Comparison of ENCODE assay signal across 8 mouse cellular contexts in the genomic region with DNA sequence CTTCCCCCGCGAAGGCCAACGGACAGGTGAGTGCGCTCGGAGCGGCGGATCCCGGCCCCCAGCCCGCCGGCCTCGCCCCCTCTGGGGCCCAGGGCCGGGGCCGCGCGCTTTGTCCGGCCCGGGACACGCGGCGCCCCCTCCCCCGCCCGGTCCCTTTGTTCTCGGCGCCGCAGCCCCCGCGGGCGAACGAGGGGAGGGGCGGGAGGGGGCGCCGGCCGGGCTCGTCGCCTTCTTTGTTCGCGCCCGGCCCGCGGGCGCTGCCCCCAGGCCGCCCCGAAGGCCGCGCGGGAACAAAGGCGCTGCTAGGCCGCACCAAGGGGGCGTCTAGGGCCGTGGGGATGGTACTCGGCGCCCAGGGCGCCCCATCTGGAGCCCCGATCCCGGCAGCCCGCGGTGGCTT. TPM values are rescaled to one million over a fixed set of nuclear protein-coding genes. Genes with fewer than 3 reads are reported as not detected.
DNase-seq lines count a peak whose midpoint lies in the region; ATAC-seq and TF ChIP-seq lines count a peak whose summit lies in the region.
"Had no signal": no experiment of that assay in that cellular context is flagged by ENCODE, and none has a peak within 500 bp of the region (broad histone marks: within the 10 kb centered on the region; RNA-seq: fewer than 3 reads in every experiment).

No protein-coding gene starts in this region.

- DNase-seq in liver, adult 2 months (ENCODE audit: extremely low read depth, low read depth, low spot score), result no peak
- DNase-seq in liver, result no peak
- DNase-seq in embryonic facial prominence, embryonic 11.5 days (ENCODE audit: low spot score), result peak; percentile 41
- DNase-seq in cerebellum, adult 18-20 months, result no peak
- DNase-seq in urinary bladder, postnatal 25 days (ENCODE audit: low spot score), result no peak

- H3K4me1 ChIP-seq in liver, adult 2 months (ENCODE audit: control insufficient read depth, insufficient read depth, low read length), result no peaks in the 10 kb centered on the region
- no peaks in the 10 kb centered on the region; the same call in 1 of the 2 replicates for H3K4me1 ChIP-seq in embryonic facial prominence, embryonic 11.5 days (ENCODE audit: control insufficient read depth, insufficient read depth, low read length)
- H3K4me1 ChIP-seq in hindbrain, embryonic 16.5 days (ENCODE audit: control insufficient read depth, insufficient read depth, low read depth, low read length), result peaks cover 23% of the 10 kb centered on the region
- peaks cover 52% of the 10 kb centered on the region for H3K4me1 ChIP-seq in neural tube, embryonic 12.5 days

- peak overlapping the region; percentile 90 for H3K9ac ChIP-seq in liver, adult 2 months (ENCODE audit: low read depth, low read length)
- peak overlapping the region; percentile 100 for H3K9ac ChIP-seq in embryonic facial prominence, embryonic 11.5 days (replicated peaks; ENCODE audit: low read length)
- peak overlapping the region; percentile 100 for H3K9ac ChIP-seq in hindbrain, embryonic 16.5 days (ENCODE audit: low read depth, low read length)
- H3K9ac ChIP-seq in neural tube, embryonic 12.5 days, result peak overlapping the region; percentile 100

- H3K4me2 ChIP-seq in embryonic facial prominence, embryonic 11.5 days (ENCODE audit: low read depth, low read length), result peak overlapping the region; percentile 58
- peak overlapping the region; percentile 79 for H3K4me2 ChIP-seq in hindbrain, embryonic 16.5 days (ENCODE audit: low read length)
- peak overlapping the region; percentile 93 for H3K4me2 ChIP-seq in neural tube, embryonic 12.5 days (replicated peaks)

- WGBS in liver, adult 2 months, result 2% methylated on average over 50 of the region's 57 CpGs
- WGBS in embryonic facial prominence, embryonic 11.5 days, result 0% methylated on average over 32 of the region's 57 CpGs
- 0% methylated on average over 24 of the region's 57 CpGs for WGBS in hindbrain, embryonic 16.5 days
- 1% methylated on average over 56 of the region's 57 CpGs for WGBS in neural tube, embryonic 12.5 days

- peak overlapping the region; percentile 91 for H3K4me3 ChIP-seq in liver, adult 2 months (ENCODE audit: insufficient read depth, low read depth, low read length)
- H3K4me3 ChIP-seq in embryonic facial prominence, embryonic 11.5 days (ENCODE audit: low read depth, low read length), result peak overlapping the region; percentile 100
- H3K4me3 ChIP-seq in hindbrain, embryonic 16.5 days (ENCODE audit: low read length), result peak overlapping the region; percentile 99
- H3K4me3 ChIP-seq in neural tube, embryonic 12.5 days, result peak overlapping the region; percentile 100

- no peak for TF ChIP-seq CTCF in liver, adult 2 months (IDR thresholded peaks at IDR 0.05; ENCODE audit: low read depth, low read length)

- H3K9me3 ChIP-seq in embryonic facial prominence, embryonic 11.5 days (replicated peaks; ENCODE audit: control insufficient read depth, low read length), result no peaks in the 10 kb centered on the region
- H3K9me3 ChIP-seq in hindbrain, embryonic 16.5 days (ENCODE audit: control insufficient read depth, low read length), result no peaks in the 10 kb centered on the region
- no peaks in the 10 kb centered on the region for H3K9me3 ChIP-seq in neural tube, embryonic 12.5 days

- peak; percentile 12 for ATAC-seq in embryonic facial prominence, embryonic 11.5 days (replicated peaks; ENCODE audit: insufficient number of reproducible peaks, low FRiP score, low TSS enrichment, low read depth)
- peak; percentile 5; the same call in 1 of the 2 replicates for ATAC-seq in hindbrain, embryonic 16.5 days
- ATAC-seq in neural tube, embryonic 12.5 days (ENCODE audit: low FRiP score, low read depth), result peak; percentile 32

- peaks cover 8% of the 10 kb centered on the region; the same call in 1 of the 2 replicates for H3K27me3 ChIP-seq in liver, adult 2 months (ENCODE audit: control insufficient read depth, insufficient read depth, low read length)
- no peaks in the 10 kb centered on the region for H3K27me3 ChIP-seq in embryonic facial prominence, embryonic 11.5 days (ENCODE audit: control insufficient read depth, insufficient read depth, low read length)
- no peaks in the 10 kb centered on the region for H3K27me3 ChIP-seq in hindbrain, embryonic 16.5 days (replicated peaks; ENCODE audit: control insufficient read depth, insufficient read depth, low read length)
- no peaks in the 10 kb centered on the region for H3K27me3 ChIP-seq in neural tube, embryonic 12.5 days (replicated peaks)

- H3K79me2 ChIP-seq in liver, adult 2 months (ENCODE audit: control insufficient read depth, insufficient read depth, low read length), result no peaks in the 10 kb centered on the region

- peaks cover 11% of the 10 kb centered on the region for H3K36me3 ChIP-seq in liver, adult 2 months (ENCODE audit: control insufficient read depth, insufficient read depth, low read length)
- peaks cover 8% of the 10 kb centered on the region for H3K36me3 ChIP-seq in embryonic facial prominence, embryonic 11.5 days (replicated peaks; ENCODE audit: control insufficient read depth, insufficient read depth, low read depth, low read length)
- H3K36me3 ChIP-seq in hindbrain, embryonic 16.5 days (ENCODE audit: control insufficient read depth, insufficient read depth, low read length), result peaks cover 11% of the 10 kb centered on the region
- H3K36me3 ChIP-seq in neural tube, embryonic 12.5 days, result peaks cover 36% of the 10 kb centered on the region

- TF ChIP-seq POLR2A in liver, adult 2 months (IDR thresholded peaks at IDR 0.05; ENCODE audit: extremely low read depth, insufficient read depth, low read length), result no peak

- no peak overlapping the region for H3K27ac ChIP-seq in liver, adult 2 months (replicated peaks; ENCODE audit: insufficient read depth, low read depth, low read length)
- H3K27ac ChIP-seq in embryonic facial prominence, embryonic 11.5 days (replicated peaks; ENCODE audit: low read depth, low read length), result peak overlapping the region; percentile 98
- H3K27ac ChIP-seq in hindbrain, embryonic 16.5 days (ENCODE audit: low read depth, low read length), result peak overlapping the region; percentile 98
- H3K27ac ChIP-seq in neural tube, embryonic 12.5 days, result peak overlapping the region; percentile 99

RNA-seq across cellular contexts. Expression of gene Marcksl1, which starts 0.5 kb away (rescaled TPM):
- total RNA-seq in liver, adult 2 months (2014; rRNA removed), result 5.3 and 9.9 TPM in 2 replicates
- polyA plus RNA-seq in liver, adult 2 months (2012; rRNA removed), result 7.7 and 11.1 TPM in 2 replicates
- polyA plus RNA-seq in embryonic facial prominence, embryonic 11.5 days (2014; fragmentation: Nextera tagmentation; extraction: Ambion mirVana), result 1,559 and 1,563 TPM in 2 replicates
- polyA plus RNA-seq in hindbrain, embryonic 16.5 days (2015; fragmentation: Nextera tagmentation; extraction: Ambion mirVana), result 1,546 and 1,575 TPM in 2 replicates
- polyA plus RNA-seq in neural tube, embryonic 12.5 days (2016; fragmentation: Nextera tagmentation; extraction: Ambion mirVana), result 2,122 and 2,278 TPM in 2 replicates

RNA-seq across cellular contexts. Expression of gene Fam229a, which starts 22.9 kb away (rescaled TPM):
- total RNA-seq in liver, adult 2 months (2014; rRNA removed), result not detected in 2 replicates
- 0.38 TPM in 1 of 2 replicates, not detected in the other for polyA plus RNA-seq in liver, adult 2 months (2012; rRNA removed)
- not detected in 2 replicates for polyA plus RNA-seq in embryonic facial prominence, embryonic 11.5 days (2014; fragmentation: Nextera tagmentation; extraction: Ambion mirVana)
- polyA plus RNA-seq in hindbrain, embryonic 16.5 days (2015; fragmentation: Nextera tagmentation; extraction: Ambion mirVana), result 0.81 and 1.4 TPM in 2 replicates
- not detected in 2 replicates for polyA plus RNA-seq in neural tube, embryonic 12.5 days (2016; fragmentation: Nextera tagmentation; extraction: Ambion mirVana)
- total RNA-seq: adrenal gland, postnatal 4 days had no signal

RNA-seq across cellular contexts. Expression of gene Tssk3, which starts 23.1 kb away (rescaled TPM):
- total RNA-seq in liver, adult 2 months (2014; rRNA removed), result not detected in 2 replicates
- not detected in 2 replicates for polyA plus RNA-seq in liver, adult 2 months (2012; rRNA removed)
- polyA plus RNA-seq in embryonic facial prominence, embryonic 11.5 days (2014; fragmentation: Nextera tagmentation; extraction: Ambion mirVana), result not detected in 2 replicates
- 0.72 and 0.79 TPM in 2 replicates for polyA plus RNA-seq in hindbrain, embryonic 16.5 days (2015; fragmentation: Nextera tagmentation; extraction: Ambion mirVana)
- not detected in 2 replicates for polyA plus RNA-seq in neural tube, embryonic 12.5 days (2016; fragmentation: Nextera tagmentation; extraction: Ambion mirVana)
- total RNA-seq: adrenal gland, postnatal 4 days had no signal

RNA-seq across cellular contexts. Expression of gene Hdac1, which starts 28.6 kb away (rescaled TPM):
- 16.8 and 20.5 TPM in 2 replicates for total RNA-seq in liver, adult 2 months (2014; rRNA removed)
- 15.8 and 18.1 TPM in 2 replicates for polyA plus RNA-seq in liver, adult 2 months (2012; rRNA removed)
- polyA plus RNA-seq in embryonic facial prominence, embryonic 11.5 days (2014; fragmentation: Nextera tagmentation; extraction: Ambion mirVana), result 271 and 273 TPM in 2 replicates
- 80.5 and 90.0 TPM in 2 replicates for polyA plus RNA-seq in hindbrain, embryonic 16.5 days (2015; fragmentation: Nextera tagmentation; extraction: Ambion mirVana)
- polyA plus RNA-seq in neural tube, embryonic 12.5 days (2016; fragmentation: Nextera tagmentation; extraction: Ambion mirVana), result 179 and 192 TPM in 2 replicates

RNA-seq across cellular contexts. Expression of gene Bsdc1, which starts 52.5 kb away (rescaled TPM):
- 22.1 and 26.6 TPM in 2 replicates for total RNA-seq in liver, adult 2 months (2014; rRNA removed)
- polyA plus RNA-seq in liver, adult 2 months (2012; rRNA removed), result 14.5 and 19.3 TPM in 2 replicates
- polyA plus RNA-seq in embryonic facial prominence, embryonic 11.5 days (2014; fragmentation: Nextera tagmentation; extraction: Ambion mirVana), result 21.2 and 22.0 TPM in 2 replicates
- 34.6 and 37.4 TPM in 2 replicates for polyA plus RNA-seq in hindbrain, embryonic 16.5 days (2015; fragmentation: Nextera tagmentation; extraction: Ambion mirVana)
- polyA plus RNA-seq in neural tube, embryonic 12.5 days (2016; fragmentation: Nextera tagmentation; extraction: Ambion mirVana), result 31.9 and 33.1 TPM in 2 replicates

Comparison
In these comparisons a context has a peak if more than half of its experiments do, and no peak if none do; other contexts are left out.
1. RNA of gene Marcksl1, which starts 0.5 kb away (polyA plus RNA-seq): 2,122 to 2,278 TPM in neural tube, embryonic 12.5 days, 1,546 to 1,575 TPM in hindbrain, embryonic 16.5 days and 1,559 to 1,563 TPM in embryonic facial prominence, embryonic 11.5 days; 7.7 to 11.1 TPM in liver, adult 2 months; every median in the first group is over 100 times any median in the second.
2. Peak in every context shown above with its lines, with median percentiles within 50 percentile points of each other: H3K4me3 ChIP-seq, H3K9ac ChIP-seq, ATAC-seq and H3K4me2 ChIP-seq.